Comparison of ENCODE assay signal across 8 mouse cellular contexts in genomic region chr11:36678057-36678396, GRCm38 (mm10).
DNase-seq lines count a peak whose midpoint lies in the region; ATAC-seq and TF ChIP-seq lines count a peak whose summit lies in the region.

No protein-coding gene starts in this region.

- DNase-seq in heart, postnatal 4 days: no peak
- DNase-seq in cerebellum, postnatal 10 days: peak; percentile 68 to 72
- DNase-seq in forebrain, postnatal 0 days: peak; percentile 80
- no peak for DNase-seq in midbrain, embryonic 10.5 days (ENCODE audit: low spot score)
- DNase-seq in adipocyte (ENCODE audit: low spot score): no peak
- DNase-seq in spleen, adult 12 weeks (ENCODE audit: low spot score): no peak

- no peak for ATAC-seq in heart, embryonic 14.5 days (ENCODE audit: insufficient number of reproducible peaks, insufficient read depth, low FRiP score, low read depth)
- peak; percentile 63; the same call in 1 of the 2 replicates for ATAC-seq in forebrain, postnatal 0 days
- ATAC-seq in inflammation-experienced regulatory T-cells, adult 6 months: no peak

- no peaks in the 10 kb centered on the region for H3K36me3 ChIP-seq in heart, embryonic 14.5 days (ENCODE audit: control insufficient read depth, insufficient read depth, low read length)
- H3K36me3 ChIP-seq in forebrain, postnatal 0 days (ENCODE audit: insufficient read depth): no peaks in the 10 kb centered on the region
- H3K36me3 ChIP-seq in midbrain, embryonic 10.5 days: no peaks in the 10 kb centered on the region

- H3K9ac ChIP-seq in heart, embryonic 14.5 days (ENCODE audit: low read length): peak overlapping the region; percentile 75
- H3K9ac ChIP-seq in forebrain, postnatal 0 days: peak overlapping the region; percentile 66

- peak overlapping the region; percentile 90 to 97 for H3K27ac ChIP-seq in heart, embryonic 14.5 days (replicated peaks in 1 of 2; ENCODE audit: control insufficient read depth in 1 of 2, insufficient read depth in 1 of 2, low read depth in 2 of 2, low read length in 2 of 2)
- peak overlapping the region; percentile 92 for H3K27ac ChIP-seq in forebrain, postnatal 0 days (ENCODE audit: low read depth, low read length)
- peak overlapping the region; percentile 92 for H3K27ac ChIP-seq in midbrain, embryonic 10.5 days (replicated peaks)

- WGBS in heart, embryonic 14.5 days: 6% methylated on average over 10 of the region's 10 CpGs
- WGBS in forebrain, postnatal 0 days: 2% methylated on average over 10 of the region's 10 CpGs
- 9% methylated on average over 10 of the region's 10 CpGs for WGBS in midbrain, embryonic 10.5 days

- H3K4me2 ChIP-seq in heart, embryonic 14.5 days (ENCODE audit: low read length): peak overlapping the region; percentile 75
- H3K4me2 ChIP-seq in forebrain, postnatal 0 days (ENCODE audit: low read depth): peak overlapping the region; percentile 56

- H3K4me3 ChIP-seq in heart, embryonic 14.5 days (ENCODE audit: control insufficient read depth in 1 of 2, insufficient read depth in 1 of 2, low read depth in 1 of 2, low read length in 2 of 2): peak overlapping the region; percentile 53 to 70
- peak overlapping the region; percentile 51 for H3K4me3 ChIP-seq in forebrain, postnatal 0 days (ENCODE audit: low read depth, low read length)
- H3K4me3 ChIP-seq in midbrain, embryonic 10.5 days: peak overlapping the region; percentile 59

- H3K27me3 ChIP-seq in heart, embryonic 14.5 days (ENCODE audit: control insufficient read depth, insufficient read depth, low read length): no peaks in the 10 kb centered on the region
- H3K27me3 ChIP-seq in forebrain, postnatal 0 days (ENCODE audit: insufficient read depth, low read length): no peaks in the 10 kb centered on the region
- H3K27me3 ChIP-seq in midbrain, embryonic 10.5 days (ENCODE audit: low read depth, poor library complexity, severe bottlenecking): no peaks in the 10 kb centered on the region

- peaks cover 4 to 8% of the 10 kb centered on the region in 2 experiments; a peak in 3 of 4 replicates for H3K4me1 ChIP-seq in heart, embryonic 14.5 days (ENCODE audit: control insufficient read depth in 2 of 2, insufficient read depth in 2 of 2, low read length in 2 of 2)
- H3K4me1 ChIP-seq in forebrain, postnatal 0 days (ENCODE audit: insufficient read depth): peaks cover 9% of the 10 kb centered on the region
- H3K4me1 ChIP-seq in midbrain, embryonic 10.5 days: peaks cover 70% of the 10 kb centered on the region

- TF ChIP-seq CTCF in forebrain, postnatal 0 days (IDR thresholded peaks at IDR 0.05; ENCODE audit: low read depth): no peak; the same call in 1 of the 2 replicates

- H3K9me3 ChIP-seq in heart, embryonic 14.5 days (ENCODE audit: control insufficient read depth, low read length): no peaks in the 10 kb centered on the region
- H3K9me3 ChIP-seq in forebrain, postnatal 0 days (ENCODE audit: low read length): no peaks in the 10 kb centered on the region
- no peaks in the 10 kb centered on the region for H3K9me3 ChIP-seq in midbrain, embryonic 10.5 days (replicated peaks)

Comparison
In these comparisons a context has a peak if more than half of its experiments do, and no peak if none do; other contexts are left out.
1. DNase-seq: peak in cerebellum, postnatal 10 days (2 of 2) and forebrain, postnatal 0 days (single experiment); none in heart, postnatal 4 days (single experiment), midbrain, embryonic 10.5 days (single experiment), adipocyte (single experiment) and spleen, adult 12 weeks (single experiment).
2. Peak in every context shown above with its lines, with median percentiles within 50 percentile points of each other: H3K27ac ChIP-seq and H3K4me3 ChIP-seq.